Mouse (Mus musculus): Measurements from ENCODE around the gene Msantd1. TPM values are rescaled to one million over a fixed set of nuclear protein-coding genes. Genes with fewer than 3 reads are reported as not detected.

Msantd1 gene
- polyA plus RNA-seq, 1 experiment = 9.1 TPM

GRCm38 (mm10) chr5:34902811-34903385 is 4.9 kb upstream of the Msantd1 start:
- TF ChIP-seq POLR2A (IDR thresholded peaks at IDR 0.05; ENCODE audit: extremely low read depth, insufficient read depth, low read length) (no peak), CTCF (IDR thresholded peaks at IDR 0.05; ENCODE audit: extremely low read depth, insufficient read depth, low read length) (0 out of 2 replicates have a peak, but pooled peaks have one; percentile 12)
- no peak overlapping the region for H3K27ac ChIP-seq (ENCODE audit: insufficient read depth, low read length)
- H3K4me1 ChIP-seq (ENCODE audit: control insufficient read depth, insufficient read depth, low read length) = peaks cover 3% of the 10 kb centered on the region; the same call in 1 of the 2 replicates
- no peak overlapping the region for H3K4me3 ChIP-seq (ENCODE audit: insufficient read depth, low read length)

GRCm38 (mm10) chr5:34904412-34904811 is 3.4 kb upstream of the Msantd1 start:
- H3K4me3 ChIP-seq (ENCODE audit: insufficient read depth, low read length) = no peak overlapping the region

GRCm38 (mm10) chr5:34907230-34907629 is 582 bp upstream of the Msantd1 start:
- Histone ChIP-seq H3K4me3 (ENCODE audit: insufficient read depth, low read length) (no peak overlapping the region), H3K27ac (ENCODE audit: insufficient read depth, low read length) (no peak overlapping the region), H3K4me1 (ENCODE audit: control insufficient read depth, insufficient read depth, low read length) (no peaks in the 10 kb centered on the region; the same call in 1 of the 2 replicates)
- TF ChIP-seq POLR2A (IDR thresholded peaks at IDR 0.05; ENCODE audit: extremely low read depth, insufficient read depth, low read length) = no peak
- TF ChIP-seq CTCF (IDR thresholded peaks at IDR 0.05; ENCODE audit: extremely low read depth, insufficient read depth, low read length) = no peak

More at GRCm38 (mm10) chr5:34904412-34904811, 3.4 kb upstream of the Msantd1 start:
- no peak for TF ChIP-seq CTCF (IDR thresholded peaks at IDR 0.05; ENCODE audit: extremely low read depth, insufficient read depth, low read length)
- no peak for TF ChIP-seq POLR2A (IDR thresholded peaks at IDR 0.05; ENCODE audit: extremely low read depth, insufficient read depth, low read length)
- H3K4me1 ChIP-seq (ENCODE audit: control insufficient read depth, insufficient read depth, low read length) = peaks cover 3% of the 10 kb centered on the region; the same call in 1 of the 2 replicates
- H3K27ac ChIP-seq (ENCODE audit: insufficient read depth, low read length) = no peak overlapping the region

GRCm38 (mm10) chr5:34908726-34909633 is 1.2 kb downstream of the Msantd1 start:
- H3K27ac ChIP-seq (ENCODE audit: insufficient read depth, low read length) = no peak overlapping the region
- no peaks in the 10 kb centered on the region; the same call in 1 of the 2 replicates for H3K4me1 ChIP-seq (ENCODE audit: control insufficient read depth, insufficient read depth, low read length)
- TF ChIP-seq CTCF (IDR thresholded peaks at IDR 0.05; ENCODE audit: extremely low read depth, insufficient read depth, low read length) = no peak
- TF ChIP-seq POLR2A (IDR thresholded peaks at IDR 0.05; ENCODE audit: extremely low read depth, insufficient read depth, low read length) = no peak
- no peak overlapping the region for H3K4me3 ChIP-seq (ENCODE audit: insufficient read depth, low read length)

GRCm38 (mm10) chr5:34909634-34910503 is 2.1 kb downstream of the Msantd1 start:
- Histone ChIP-seq H3K4me3 (ENCODE audit: insufficient read depth, low read length) (no peak overlapping the region), H3K4me1 (ENCODE audit: control insufficient read depth, insufficient read depth, low read length) (no peaks in the 10 kb centered on the region; the same call in 1 of the 2 replicates), H3K27ac (ENCODE audit: insufficient read depth, low read length) (no peak overlapping the region)
- TF ChIP-seq CTCF (IDR thresholded peaks at IDR 0.05; ENCODE audit: extremely low read depth, insufficient read depth, low read length) (no peak), POLR2A (IDR thresholded peaks at IDR 0.05; ENCODE audit: extremely low read depth, insufficient read depth, low read length) (no peak)

- H3K4me3 ChIP-seq (ENCODE audit: insufficient read depth, low read length) = no peak overlapping the region
Observed at GRCm38 (mm10) chr5:34910504-34910815, 2.6 kb downstream of the Msantd1 start.

GRCm38 (mm10) chr5:34915801-34916200 is 8.0 kb downstream of the Msantd1 start:
- H3K4me3 ChIP-seq (ENCODE audit: insufficient read depth, low read length) = no peak overlapping the region
- TF ChIP-seq POLR2A (IDR thresholded peaks at IDR 0.05; ENCODE audit: extremely low read depth, insufficient read depth, low read length) (no peak), CTCF (IDR thresholded peaks at IDR 0.05; ENCODE audit: extremely low read depth, insufficient read depth, low read length) (peak; percentile 97)
- peaks cover 1% of the 10 kb centered on the region; the same call in 1 of the 2 replicates for H3K4me1 ChIP-seq (ENCODE audit: control insufficient read depth, insufficient read depth, low read length)
- no peak overlapping the region for H3K27ac ChIP-seq (ENCODE audit: insufficient read depth, low read length)

More at GRCm38 (mm10) chr5:34910504-34910815, 2.6 kb downstream of the Msantd1 start:
- TF ChIP-seq CTCF (IDR thresholded peaks at IDR 0.05; ENCODE audit: extremely low read depth, insufficient read depth, low read length) (no peak), POLR2A (IDR thresholded peaks at IDR 0.05; ENCODE audit: extremely low read depth, insufficient read depth, low read length) (no peak)
- no peak overlapping the region for H3K27ac ChIP-seq (ENCODE audit: insufficient read depth, low read length)
- H3K4me1 ChIP-seq (ENCODE audit: control insufficient read depth, insufficient read depth, low read length) = no peaks in the 10 kb centered on the region; the same call in 1 of the 2 replicates

- H3K27ac ChIP-seq (ENCODE audit: insufficient read depth, low read length) = no peak overlapping the region
- TF ChIP-seq CTCF (IDR thresholded peaks at IDR 0.05; ENCODE audit: extremely low read depth, insufficient read depth, low read length) (no peak), POLR2A (IDR thresholded peaks at IDR 0.05; ENCODE audit: extremely low read depth, insufficient read depth, low read length) (0 out of 2 replicates have a peak, but pooled peaks have one; percentile 45)
- no peak overlapping the region for H3K4me3 ChIP-seq (ENCODE audit: insufficient read depth, low read length)
- peaks cover 1% of the 10 kb centered on the region; the same call in 1 of the 2 replicates for H3K4me1 ChIP-seq (ENCODE audit: control insufficient read depth, insufficient read depth, low read length)
Observed at GRCm38 (mm10) chr5:34917234-34917655, 9.4 kb downstream of the Msantd1 start.

- Histone ChIP-seq H3K4me1 (ENCODE audit: control insufficient read depth, insufficient read depth, low read length) (peaks cover 1% of the 10 kb centered on the region; the same call in 1 of the 2 replicates), H3K4me3 (ENCODE audit: insufficient read depth, low read length) (no peak overlapping the region), H3K27ac (ENCODE audit: insufficient read depth, low read length) (no peak overlapping the region)
- TF ChIP-seq POLR2A (IDR thresholded peaks at IDR 0.05; ENCODE audit: extremely low read depth, insufficient read depth, low read length) (no peak), CTCF (IDR thresholded peaks at IDR 0.05; ENCODE audit: extremely low read depth, insufficient read depth, low read length) (no peak)
Observed at GRCm38 (mm10) chr5:34918785-34919184, 11.0 kb downstream of the Msantd1 start.

All from cortical plate, adult 2 months (tissue).